Mouse (Mus musculus) CH12F3 (cell line): ENCODE data around the gene Styxl1.

Experiments
- in situ Hi-C: fragments of 300-500 bp; cut with MboI; formaldehyde crosslinking; loops from 2 replicates; pipeline ENCODE4 v1.14.3; 2020; ENCODE audit warnings: low sequenced_read_pairs

Styxl1 gene

DNA sequence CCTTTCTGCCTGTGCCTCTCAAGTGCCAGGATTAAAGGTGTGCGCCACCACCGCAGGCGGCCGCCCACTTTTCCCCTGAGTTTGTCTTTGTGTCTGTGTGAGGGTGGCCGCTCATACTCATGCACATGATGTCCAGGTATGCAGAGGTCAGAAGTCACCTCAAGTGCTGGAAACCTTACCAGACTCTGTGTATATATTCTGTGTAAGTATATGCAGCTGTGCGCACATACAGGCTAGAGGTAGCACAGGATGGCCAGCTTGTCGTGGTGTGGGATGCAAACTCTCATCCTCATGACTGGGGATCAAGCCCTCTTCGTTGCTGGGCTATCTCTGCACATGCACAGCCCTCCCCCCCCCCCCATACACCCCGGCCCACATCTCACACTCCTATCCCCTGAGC lies 50.3 kb downstream of the Styxl1 start:
- in situ Hi-C loops, result no loop called here

DNA sequence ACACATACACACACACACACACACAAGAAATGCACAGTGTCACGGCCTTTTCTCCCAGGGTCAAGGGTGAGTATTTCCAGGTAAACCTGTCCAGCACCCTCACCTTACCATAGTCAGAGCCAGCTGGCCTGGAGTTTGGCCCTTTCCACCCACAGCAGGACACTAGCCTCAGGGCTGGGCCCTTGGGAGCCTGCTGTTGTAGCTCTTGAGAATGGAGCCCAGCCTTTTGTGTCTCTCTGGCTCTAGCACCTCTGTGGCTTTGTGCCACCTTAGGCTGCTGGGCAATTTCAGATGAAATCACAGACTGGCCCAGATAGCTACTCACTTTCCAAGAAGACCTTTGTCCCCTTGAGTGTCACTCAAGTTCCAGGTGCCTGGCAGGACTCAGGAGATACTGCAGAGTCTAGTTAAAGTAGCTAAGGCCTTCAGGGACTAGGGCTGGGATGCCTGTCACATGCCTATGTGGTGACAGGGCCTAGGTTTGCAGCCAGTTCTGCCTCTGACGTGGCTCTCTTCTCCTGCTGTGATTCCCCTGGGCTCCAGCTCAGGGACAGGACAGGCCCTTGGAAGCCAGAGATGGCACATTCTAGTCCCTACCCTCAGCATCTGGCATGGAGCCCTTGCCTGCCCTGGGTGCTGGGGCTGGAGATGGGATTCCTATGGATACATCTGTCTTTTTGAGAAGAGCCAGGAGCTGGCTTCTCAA lies 51.4 kb downstream of the Styxl1 start:
- in situ Hi-C loops, result no loop called here

DNA sequence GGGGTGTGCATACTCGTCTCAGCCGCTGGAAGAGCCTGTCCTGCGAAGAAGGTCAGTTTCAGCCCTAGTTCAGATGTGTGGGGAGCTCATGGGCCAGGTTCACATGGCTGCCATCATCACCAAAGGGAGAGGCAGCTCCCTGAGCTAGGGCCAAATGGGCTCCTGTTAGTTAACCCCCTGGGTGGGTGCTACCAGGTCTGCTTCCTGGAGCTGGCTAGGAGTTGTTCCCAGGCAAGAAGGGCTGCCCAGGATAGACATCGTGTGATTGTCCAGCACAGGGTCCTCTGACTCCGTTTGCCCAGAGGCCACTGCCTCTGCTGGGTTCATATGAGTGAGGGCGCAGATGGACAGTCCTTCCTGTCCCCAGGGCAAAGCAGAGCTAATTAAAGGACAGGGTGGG lies 52.2 kb downstream of the Styxl1 start:
- in situ Hi-C loops, result no loop called here

DNA sequence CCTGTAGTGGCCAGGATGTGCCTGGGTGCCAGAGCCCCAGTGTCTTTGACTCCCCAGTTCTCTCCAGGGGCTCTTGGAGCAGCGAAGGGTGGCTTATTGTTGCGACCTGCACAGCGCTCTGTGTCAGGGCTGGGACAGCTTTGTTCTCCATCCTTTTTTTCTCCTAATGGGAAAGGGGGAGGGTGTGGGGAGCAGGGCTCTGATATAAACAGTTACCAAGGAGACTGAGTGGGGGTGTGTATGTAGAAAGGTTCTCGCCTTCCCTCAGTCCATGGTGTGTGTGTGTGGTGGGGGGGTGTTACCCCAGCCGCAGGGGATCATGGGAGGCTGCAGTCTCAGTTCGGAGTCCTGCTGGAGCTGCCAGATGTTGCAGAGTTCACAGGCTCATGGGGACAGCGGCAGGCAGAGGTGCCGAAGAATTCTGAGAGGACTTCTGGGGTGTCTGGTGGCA lies 52.8 kb downstream of the Styxl1 start:
- in situ Hi-C loops, result no loop called here

DNA sequence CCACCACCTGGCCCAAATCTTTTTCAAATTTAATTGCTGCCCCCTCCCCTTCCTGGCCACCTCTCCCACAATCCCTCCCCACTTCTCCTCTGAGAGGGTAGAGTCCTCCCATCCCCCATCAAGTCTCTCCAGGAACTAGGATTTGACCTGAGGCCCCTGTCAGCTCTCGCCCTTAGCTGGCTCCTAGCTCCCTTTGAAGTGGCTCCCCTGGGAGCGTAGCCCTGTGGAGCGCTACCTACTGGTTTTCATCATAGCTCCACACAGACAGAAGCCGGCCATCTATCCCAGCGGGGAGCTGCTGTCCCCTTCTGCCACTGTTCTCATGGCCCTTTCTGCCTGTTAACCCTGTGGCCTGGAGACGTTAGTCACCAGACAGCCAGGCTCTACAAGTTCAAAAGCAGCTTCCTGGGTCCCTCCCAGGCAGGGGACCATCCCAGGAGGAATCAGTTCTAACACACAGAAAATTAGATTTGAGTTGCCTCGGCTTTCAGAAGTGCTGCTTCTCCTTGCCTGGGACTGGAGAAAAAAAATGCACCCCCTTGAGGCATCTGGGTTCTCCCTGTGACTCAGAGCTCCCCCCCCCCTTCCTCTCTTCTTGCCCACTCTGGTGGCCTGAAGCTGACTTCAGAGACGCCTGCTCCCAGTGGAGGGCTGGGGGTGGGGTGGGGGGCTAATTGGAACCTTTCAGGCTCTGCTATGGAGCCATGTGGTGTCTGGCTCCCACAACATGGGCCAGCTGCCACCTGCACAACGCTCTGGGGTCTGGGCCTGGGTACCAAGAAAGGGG lies 53.5 kb downstream of the Styxl1 start:
- in situ Hi-C loops, result no loop called here

DNA sequence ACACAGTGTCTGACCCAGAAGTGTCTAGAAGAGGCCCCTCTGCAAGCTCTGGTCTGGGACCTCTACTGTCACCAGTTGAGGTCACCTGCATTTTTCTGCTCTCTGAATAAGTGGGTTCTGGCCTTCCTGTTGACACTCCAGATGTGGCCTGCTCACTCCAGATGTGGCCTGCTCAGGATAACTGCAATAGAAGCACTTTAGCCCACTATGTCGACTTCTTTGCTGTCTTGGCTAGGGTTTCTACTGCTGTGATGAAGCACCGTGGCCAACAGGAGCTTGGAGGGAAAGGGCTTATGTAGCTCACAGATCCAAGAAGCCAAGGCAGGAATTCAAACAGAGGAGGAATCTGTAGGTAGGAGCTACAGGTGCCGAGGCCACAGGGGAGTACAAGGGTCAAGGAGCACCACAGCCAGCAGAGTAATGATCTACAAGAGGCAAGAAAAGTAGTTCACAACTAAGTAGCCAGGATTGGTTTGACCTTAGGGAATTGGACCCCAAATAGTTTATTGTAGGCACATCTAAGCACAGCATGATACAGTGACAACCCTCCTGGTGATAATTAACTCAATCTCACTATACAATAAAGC lies 54.9 kb downstream of the Styxl1 start:
- in situ Hi-C loops, result no loop called here

DNA sequence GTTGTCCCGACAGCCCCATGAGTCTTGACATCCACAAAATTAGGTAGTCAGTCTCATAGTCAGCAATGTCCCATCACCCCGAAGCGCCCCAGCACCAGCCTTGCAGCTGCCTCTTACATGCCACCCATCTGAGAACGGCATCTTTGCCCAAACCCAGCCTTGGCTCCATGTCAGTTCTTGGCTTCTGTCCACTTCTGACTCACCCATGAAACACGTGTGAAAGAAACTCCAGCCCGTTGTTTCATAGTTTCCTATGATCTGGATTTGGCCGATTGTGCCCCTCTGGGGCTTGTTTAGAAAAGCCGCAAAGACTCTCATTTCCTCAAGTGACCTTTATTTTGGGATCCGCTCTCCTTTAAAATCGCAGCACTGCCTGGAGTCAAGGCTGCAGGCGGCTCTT lies 56.1 kb downstream of the Styxl1 start:
- in situ Hi-C loops, result no loop called here

DNA sequence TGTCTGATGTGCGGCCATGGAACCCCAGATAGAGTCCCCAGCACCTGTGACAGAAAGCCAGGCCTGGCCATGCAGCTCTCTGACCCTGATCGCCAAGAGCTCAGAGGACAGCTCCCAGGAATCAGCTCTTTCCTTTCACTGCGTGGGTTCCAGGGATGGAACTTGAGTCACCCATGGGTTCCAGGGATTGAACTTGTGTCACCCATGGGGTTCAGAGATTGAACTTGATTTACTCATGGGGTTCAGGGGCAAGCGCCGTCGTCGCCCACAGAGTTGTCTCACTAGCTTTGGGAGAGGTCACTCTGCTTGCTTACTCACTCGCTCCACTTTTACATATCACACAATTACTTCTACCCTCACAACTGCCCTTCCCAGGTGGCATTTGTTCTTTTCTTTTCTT lies 57.1 kb downstream of the Styxl1 start:
- in situ Hi-C loops, result no loop called here

DNA sequence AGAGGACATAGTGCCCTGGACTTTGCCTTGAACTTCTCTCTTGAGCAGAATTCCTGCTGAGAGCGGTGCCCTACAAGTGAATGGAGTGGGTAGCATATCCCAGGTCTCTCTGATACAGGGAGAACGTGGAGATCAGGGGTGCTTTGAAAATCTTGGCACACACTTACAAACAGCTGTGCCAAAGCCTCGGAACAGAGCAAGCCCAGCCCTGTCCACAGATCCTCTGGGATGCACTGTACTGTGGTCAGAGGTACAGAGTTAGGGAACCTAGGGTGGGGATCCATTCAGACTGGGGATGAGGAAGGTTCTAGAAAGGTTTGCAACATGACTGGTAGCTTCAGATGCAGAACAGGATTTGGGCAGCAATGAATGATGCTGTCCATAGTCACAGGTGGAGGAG lies 58.1 kb downstream of the Styxl1 start:
- in situ Hi-C loops, result no loop called here

DNA sequence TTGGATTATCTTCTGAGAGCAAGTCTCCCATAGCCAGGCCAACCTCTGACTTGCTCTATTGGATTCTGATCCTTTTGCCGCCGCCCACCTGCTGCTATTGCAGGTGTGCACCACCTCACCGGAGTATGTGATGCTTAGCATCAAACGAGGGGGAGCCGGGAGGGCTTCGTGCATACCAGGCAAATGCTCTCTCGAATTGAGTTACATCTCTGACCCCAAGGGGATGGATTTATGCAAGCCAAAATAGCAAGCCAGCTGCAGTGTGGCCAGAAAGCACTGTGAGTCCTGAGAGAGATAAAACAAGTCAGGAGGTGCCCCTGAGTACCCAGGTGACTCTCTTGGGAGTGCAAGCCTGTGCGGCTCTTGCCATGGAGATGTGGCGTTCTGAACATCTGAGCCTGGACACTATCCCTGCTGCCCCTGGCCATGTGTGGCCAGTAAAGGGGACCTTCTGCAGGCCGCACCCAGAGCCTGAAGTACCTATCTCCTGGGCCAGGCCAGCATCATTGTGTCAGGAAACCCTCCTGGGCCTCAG lies 58.5 kb downstream of the Styxl1 start:
- in situ Hi-C loops, result no loop called here

DNA sequence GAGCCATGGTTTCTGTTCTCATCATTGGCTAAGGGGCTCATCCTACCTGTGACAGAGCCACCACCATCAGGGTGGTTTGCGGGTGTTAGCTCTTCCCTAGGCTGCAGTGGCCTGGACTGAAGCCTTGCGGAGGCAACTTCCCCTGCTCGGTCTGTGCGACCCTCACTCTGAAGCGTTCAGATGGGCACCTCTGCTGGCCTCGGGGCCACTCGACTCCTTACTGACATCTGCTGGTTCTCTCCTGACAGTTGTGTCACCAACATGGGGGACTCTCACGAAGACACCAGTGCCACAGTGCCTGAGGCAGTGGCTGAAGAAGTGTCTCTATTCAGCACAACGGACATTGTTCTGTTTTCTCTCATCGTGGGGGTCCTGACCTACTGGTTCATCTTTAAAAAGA lies 62.6 kb downstream of the Styxl1 start:
- in situ Hi-C loops, result no loop called here

DNA sequence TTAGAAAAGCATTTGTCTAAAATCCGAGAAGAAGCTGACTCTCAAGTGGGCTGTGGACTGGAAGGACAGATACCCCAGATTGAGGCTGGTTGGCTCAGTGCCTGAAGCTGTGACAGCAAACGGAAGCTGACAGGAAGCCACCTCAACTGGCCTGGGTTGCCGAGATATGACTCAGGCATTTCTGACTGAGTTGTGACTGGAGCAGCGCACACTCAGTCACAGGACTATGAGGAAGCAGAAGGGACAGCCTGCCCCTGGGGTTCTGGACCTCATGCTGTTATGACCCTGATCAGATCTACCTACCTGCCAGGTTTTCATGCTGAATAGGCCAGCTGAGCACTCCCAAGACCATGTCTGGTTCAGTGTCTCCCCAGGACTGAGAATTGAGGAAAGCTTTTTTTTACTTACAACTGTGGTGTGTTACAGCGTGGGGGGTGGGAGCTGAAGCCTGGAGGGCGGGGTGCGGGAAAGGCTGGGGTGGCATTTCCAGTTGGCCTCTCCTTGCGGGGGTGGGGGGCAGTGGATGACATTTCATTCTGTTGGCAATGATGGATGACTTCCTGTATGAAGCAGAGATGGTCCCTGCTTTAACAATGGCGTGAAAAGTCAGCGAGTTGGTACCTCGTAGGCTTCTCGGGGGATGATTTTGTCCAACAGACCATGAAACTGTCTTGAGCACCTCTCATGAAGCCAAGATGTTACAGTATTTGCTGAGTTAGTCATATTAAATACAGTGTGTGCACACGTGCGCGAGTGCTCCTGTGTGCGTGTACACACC lies 64.6 kb downstream of the Styxl1 start:
- in situ Hi-C loops, result no loop called here

DNA sequence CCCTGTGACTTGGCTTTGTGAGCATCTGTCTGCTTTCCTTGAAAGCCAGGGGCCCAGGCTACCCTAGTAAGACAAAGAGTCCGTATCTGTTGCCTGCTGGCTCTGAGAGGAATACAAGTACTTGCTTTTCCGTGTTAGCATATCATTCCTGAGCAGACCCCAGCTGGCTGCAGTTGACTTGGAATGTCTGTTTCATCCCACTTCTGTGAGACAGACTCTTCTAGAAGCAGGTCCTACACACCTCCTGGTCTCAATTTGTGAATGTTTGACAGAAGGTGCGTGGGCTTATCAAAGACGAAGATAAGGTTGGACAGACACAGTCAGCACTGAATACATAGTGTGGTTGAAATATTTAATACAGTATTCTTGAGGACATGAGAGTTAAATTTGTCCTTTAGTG lies 65.4 kb downstream of the Styxl1 start:
- in situ Hi-C loops, result no loop called here

DNA sequence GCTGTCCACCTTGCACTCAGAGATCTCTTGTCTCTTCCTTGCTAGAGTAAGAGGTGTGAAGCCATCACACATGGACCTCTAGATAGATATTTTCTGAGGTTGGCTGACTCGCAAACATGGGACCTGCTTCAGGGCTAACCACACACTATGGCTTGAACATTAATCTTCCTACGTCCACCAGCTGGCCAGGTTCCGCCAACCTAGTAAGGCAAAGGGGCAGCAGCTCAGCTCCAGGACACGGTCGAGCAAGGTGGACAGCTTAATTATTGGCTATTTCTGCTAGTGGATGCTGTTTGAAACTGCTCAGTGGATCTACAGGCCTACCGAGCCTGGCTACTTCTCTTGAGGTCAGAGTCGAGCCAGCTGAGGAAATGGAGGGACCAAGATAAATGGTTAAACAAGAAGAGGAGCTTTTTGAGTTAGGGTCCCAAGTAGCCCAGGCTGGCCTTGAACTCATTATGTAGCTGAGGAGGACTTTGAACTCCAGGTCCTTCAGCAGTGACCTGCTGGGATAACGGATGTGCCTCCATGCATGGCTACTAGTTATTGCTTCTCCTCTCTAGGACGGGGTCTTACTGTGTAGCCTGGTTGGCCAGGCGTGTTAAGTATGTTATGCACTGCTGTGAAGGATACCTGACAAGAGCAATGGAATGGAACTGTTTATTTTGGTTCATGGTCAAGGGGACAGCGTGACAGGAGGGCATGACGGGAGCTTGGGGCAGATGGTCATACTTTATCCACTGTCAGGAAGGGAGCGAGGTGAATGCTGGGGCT lies 66.4 kb downstream of the Styxl1 start:
- in situ Hi-C loops, result no loop called here

DNA sequence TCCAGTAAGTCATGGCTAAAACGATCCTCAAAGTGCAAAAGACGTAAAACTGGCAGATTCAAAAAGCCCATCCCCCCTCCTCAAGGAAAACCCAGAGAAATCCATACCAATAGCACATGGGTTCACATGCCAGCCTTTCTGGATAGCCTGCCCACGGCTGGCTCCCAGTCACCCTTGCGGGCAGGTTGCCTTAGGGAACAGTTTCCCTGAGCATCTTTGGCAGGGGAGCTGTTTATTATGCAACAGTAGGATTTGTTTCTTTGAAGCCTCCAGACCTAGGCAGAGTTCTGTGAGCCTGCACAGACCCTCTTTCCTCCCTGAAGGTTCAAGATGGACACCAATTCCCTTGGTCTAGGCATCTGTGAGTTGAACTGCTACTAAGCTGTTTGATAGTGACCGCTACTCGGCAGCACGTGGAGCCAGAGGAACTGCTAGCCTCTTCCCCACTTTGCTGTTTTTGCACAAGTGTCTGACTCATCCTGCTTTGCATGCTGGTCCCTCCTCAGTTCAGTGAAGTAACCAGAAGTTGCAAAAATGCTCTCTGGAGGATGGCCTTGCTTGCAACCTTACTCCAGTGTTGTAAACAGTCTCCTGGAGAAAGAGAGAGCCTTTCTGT lies 67.5 kb downstream of the Styxl1 start:
- in situ Hi-C loops, result no loop called here

DNA sequence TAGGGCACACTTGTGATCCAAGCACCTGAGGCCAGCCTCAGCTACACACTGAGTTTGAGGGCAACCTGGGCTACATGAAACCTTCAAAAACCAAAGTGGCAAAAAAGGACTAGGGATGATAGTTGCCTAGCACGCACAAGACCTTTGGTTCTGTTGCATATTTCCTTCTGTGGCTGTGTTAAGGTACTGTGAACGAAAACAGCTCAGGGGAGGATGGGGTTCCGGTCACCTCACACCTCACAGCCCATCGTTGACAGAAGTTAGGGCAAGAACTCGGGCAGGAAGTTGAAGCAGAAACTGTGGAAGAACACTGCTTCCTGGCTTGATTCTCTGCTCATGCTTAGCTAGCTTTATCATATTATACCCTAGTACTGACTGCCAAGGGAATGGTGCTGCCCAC lies 68.5 kb downstream of the Styxl1 start:
- in situ Hi-C loops, result no loop called here

DNA sequence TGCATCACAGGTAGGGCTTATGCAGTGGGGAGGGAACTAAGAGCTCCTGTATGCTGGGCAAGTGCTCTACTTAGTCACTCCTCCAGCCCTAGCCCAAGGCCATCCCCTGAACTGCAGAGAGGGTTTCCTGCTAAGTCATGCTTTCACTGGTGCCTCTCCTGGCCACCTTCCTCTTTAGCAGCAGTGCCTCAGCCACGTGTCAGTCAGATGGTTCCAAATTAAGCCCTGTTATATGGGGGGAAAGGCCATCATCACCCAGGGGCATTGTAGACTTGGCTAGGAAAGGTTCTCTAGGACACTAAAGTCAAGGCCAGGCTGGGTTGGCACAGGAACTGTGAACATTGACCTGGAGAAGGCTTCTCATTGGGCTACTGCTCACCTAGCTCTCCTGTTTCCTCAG lies 70.3 kb downstream of the Styxl1 start:
- in situ Hi-C loops, result no loop called here

DNA sequence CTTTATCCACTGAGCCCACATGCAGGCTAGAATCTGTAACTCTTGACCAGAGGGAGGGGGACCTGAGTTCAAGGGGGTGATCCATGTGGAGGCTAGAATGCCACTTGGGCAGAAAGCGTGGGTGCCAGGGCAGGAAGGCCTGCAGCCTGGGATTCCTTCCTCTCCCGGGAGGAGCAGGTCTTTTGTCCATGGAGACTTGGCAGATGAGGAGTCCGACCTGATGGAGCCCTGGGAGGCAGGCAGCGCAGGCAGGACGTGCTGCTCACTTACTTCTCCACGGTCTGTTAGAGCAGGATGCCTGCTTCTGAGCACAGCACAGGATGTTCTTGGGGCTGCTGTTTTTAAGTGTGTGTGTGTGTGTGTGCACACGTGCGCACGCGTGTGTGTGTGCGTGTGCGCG lies 71.1 kb downstream of the Styxl1 start:
- in situ Hi-C loops, result no loop called here

DNA sequence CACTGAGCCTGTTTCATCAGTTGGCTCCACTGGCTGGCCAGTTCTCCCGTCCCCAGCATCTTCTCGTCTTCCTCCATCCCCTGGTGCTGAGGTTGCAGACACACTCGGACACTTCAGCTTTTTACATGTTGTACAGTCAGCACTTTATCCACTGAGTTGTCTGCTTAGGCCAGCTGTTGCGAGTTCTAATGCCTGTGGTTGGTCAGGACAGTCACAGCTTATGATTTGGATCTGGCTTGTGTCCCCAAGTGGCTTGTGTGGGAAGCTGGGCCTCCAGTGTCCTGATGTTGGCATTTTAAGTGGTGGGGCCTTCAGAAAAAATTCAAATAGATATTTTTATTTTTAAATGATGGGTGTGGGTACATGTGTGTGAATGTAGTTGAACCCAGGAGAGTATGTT lies 72.8 kb downstream of the Styxl1 start:
- in situ Hi-C loops, result no loop called here

DNA sequence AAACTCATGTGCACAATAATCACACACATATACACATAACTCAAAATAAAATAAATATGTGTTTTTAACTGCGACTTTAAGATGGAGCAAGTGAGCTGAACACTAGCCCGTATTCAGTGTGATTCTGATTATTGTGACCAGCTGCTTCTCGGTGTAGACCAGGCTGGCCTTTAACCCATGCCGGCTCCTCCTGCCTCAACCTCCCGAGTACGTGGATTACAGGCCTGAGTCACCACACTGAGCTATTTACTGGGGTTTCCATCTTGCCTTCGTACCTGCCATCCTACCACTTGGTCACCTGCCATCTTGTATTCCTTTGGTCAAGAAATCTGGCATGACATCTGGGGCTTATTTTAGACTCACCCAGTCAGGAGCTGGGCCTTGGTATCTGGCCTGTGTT lies 74.8 kb downstream of the Styxl1 start:
- in situ Hi-C loops, result no loop called here
